ENCODE assay signal across 21 mouse cellular contexts in genomic region chr3:96838996-96839645, GRCm38 (mm10). TPM values are rescaled to one million over a fixed set of nuclear protein-coding genes. Genes with fewer than 3 reads are reported as not detected.
DNase-seq lines count a peak whose midpoint lies in the region; ATAC-seq and TF ChIP-seq lines count a peak whose summit lies in the region.
"Had no signal": no experiment of that assay in that cellular context is flagged by ENCODE, and none has a peak within 500 bp of the region (broad histone marks: within the 10 kb centered on the region; RNA-seq: fewer than 3 reads in every experiment).

No protein-coding gene starts in this region.

- no peaks in the 10 kb centered on the region for H3K9me3 ChIP-seq in intestine, embryonic 15.5 days
- H3K9me3 ChIP-seq in kidney, embryonic 14.5 days (ENCODE audit: control insufficient read depth, low read length) = no peaks in the 10 kb centered on the region
- H3K9me3 ChIP-seq: embryonic facial prominence, embryonic 13.5 days; hindbrain, embryonic 13.5 days; lung, embryonic 15.5 days had no signal

- in situ Hi-C loops in Patski (cut with MboI; ENCODE audit: low pct_unique_long_range_greater_than_20kb) = no loop called here

- H3K4me1 ChIP-seq in intestine, embryonic 15.5 days (replicated peaks) = no peaks in the 10 kb centered on the region
- H3K4me1 ChIP-seq in kidney, embryonic 14.5 days (ENCODE audit: control insufficient read depth, insufficient read depth, low read length) = no peaks in the 10 kb centered on the region; the same call in 1 of the 2 replicates
- H3K4me1 ChIP-seq: embryonic facial prominence, embryonic 13.5 days; hindbrain, embryonic 13.5 days; lung, embryonic 15.5 days had no signal

- no peak overlapping the region for H3K4me3 ChIP-seq in intestine, embryonic 15.5 days (replicated peaks)
- no peak overlapping the region for H3K4me3 ChIP-seq in kidney, embryonic 14.5 days (ENCODE audit: low read length)
- no peak overlapping the region for H3K4me3 ChIP-seq in layer of hippocampus, adult 2 months
- H3K4me3 ChIP-seq: embryonic facial prominence, embryonic 13.5 days; hindbrain, embryonic 13.5 days; lung, embryonic 15.5 days had no signal

- no peak overlapping the region for H3K4me2 ChIP-seq in intestine, embryonic 15.5 days (replicated peaks)
- H3K4me2 ChIP-seq in kidney, embryonic 14.5 days (replicated peaks; ENCODE audit: low read depth, low read length) = no peak overlapping the region
- H3K4me2 ChIP-seq: embryonic facial prominence, embryonic 13.5 days; heart, embryonic 11.5 days; hindbrain, embryonic 13.5 days; lung, embryonic 15.5 days had no signal

- H3K27ac ChIP-seq in intestine, embryonic 15.5 days = no peak overlapping the region
- peak overlapping the region; percentile 56 for H3K27ac ChIP-seq in kidney, embryonic 14.5 days (ENCODE audit: low read depth, low read length)
- H3K27ac ChIP-seq in layer of hippocampus, adult 2 months = no peak overlapping the region
- H3K27ac ChIP-seq: embryonic facial prominence, embryonic 13.5 days; hindbrain, embryonic 13.5 days; lung, embryonic 15.5 days had no signal

- DNase-seq in Patski (ENCODE audit: low read depth, low spot score) = peak; percentile 51
- DNase-seq in kidney, postnatal 4 days = peak; percentile 37 to 57
- no peak for DNase-seq in layer of hippocampus, adult 2 months (ENCODE audit: low spot score in 2 of 2)
- no peak for DNase-seq in lung, adult 18-20 months
- DNase-seq: adrenal gland, postnatal 10 days; cerebellum, postnatal 14 days; heart, postnatal 10 days; right cerebral cortex, postnatal 25 days; thymus, adult 2 months had no signal

- POLR2A ChIA-PET in Patski (lab: Charles Lee) = no interaction called here

- no peak for TF ChIP-seq CTCF in Patski (IDR thresholded peaks at IDR 0.05)
- TF ChIP-seq CTCF in layer of hippocampus, adult 2 months (conservative IDR thresholded peaks at IDR 0.05) = no peak

- no peaks in the 10 kb centered on the region for H3K27me3 ChIP-seq in Patski
- no peaks in the 10 kb centered on the region for H3K27me3 ChIP-seq in intestine, embryonic 15.5 days (replicated peaks)
- H3K27me3 ChIP-seq in kidney, embryonic 14.5 days (ENCODE audit: control insufficient read depth, insufficient read depth, low read length) = no peaks in the 10 kb centered on the region
- H3K27me3 ChIP-seq: embryonic facial prominence, embryonic 13.5 days; hindbrain, embryonic 13.5 days; lung, embryonic 15.5 days had no signal

- no peak overlapping the region for H3K9ac ChIP-seq in intestine, embryonic 15.5 days
- no peak overlapping the region for H3K9ac ChIP-seq in kidney, embryonic 14.5 days (ENCODE audit: low read depth, low read length)
- H3K9ac ChIP-seq: embryonic facial prominence, embryonic 13.5 days; hindbrain, embryonic 13.5 days; lung, embryonic 15.5 days had no signal

- ATAC-seq in Patski = peak; percentile 84
- ATAC-seq in intestine, embryonic 15.5 days = peak; percentile 87
- peak; percentile 82 for ATAC-seq in kidney, embryonic 14.5 days (ENCODE audit: low FRiP score, low TSS enrichment)
- ATAC-seq in inflammation-experienced regulatory T-cells, adult 6 months = no peak

- CTCF ChIA-PET in Patski (lab: Charles Lee) = interaction anchor here (1.0 to 1.3 kb wide), 3 partner anchors 12 to 29 kb away, joined by 3 to 4 read pairs (median 3); no protein-coding TSS in a partner anchor

- WGBS in intestine, embryonic 15.5 days = 61% methylated on average over 7 of the region's 7 CpGs
- 46% methylated on average over 7 of the region's 7 CpGs for WGBS in kidney, embryonic 14.5 days

- no peaks in the 10 kb centered on the region for H3K36me3 ChIP-seq in intestine, embryonic 15.5 days
- no peaks in the 10 kb centered on the region for H3K36me3 ChIP-seq in kidney, embryonic 14.5 days (ENCODE audit: control insufficient read depth, insufficient read depth, low read length)
- H3K36me3 ChIP-seq: embryonic facial prominence, embryonic 13.5 days; hindbrain, embryonic 13.5 days; lung, embryonic 15.5 days had no signal

RNA-seq across cellular contexts. Expression of gene Cd160, which starts 10.0 kb away (rescaled TPM):
- 0.19 TPM for polyA plus RNA-seq in Patski (2021)
- polyA plus RNA-seq in intestine, embryonic 15.5 days (2015; fragmentation: Nextera tagmentation; extraction: Ambion mirVana) = 1.1 and 1.4 TPM in 2 replicates
- 0.08 and 0.17 TPM in 2 replicates for polyA plus RNA-seq in kidney, embryonic 14.5 days (2014; fragmentation: Nextera tagmentation; extraction: Ambion mirVana)
- polyA plus RNA-seq in inflammation-experienced regulatory T-cells, adult 6 months (2017; shearing (Covaris generic)) = 10 to 100 TPM; 50.8 to 77.5 (median 75.0) TPM
- not detected for total RNA-seq in layer of hippocampus, adult 2 months (2021)
- total RNA-seq: gastrocnemius, adult 18-20 months; gastrocnemius, postnatal 4 days; heart, postnatal 10 days; layer of hippocampus, postnatal 25 days; left cerebral cortex, postnatal 14 days; midbrain, postnatal 0 days had no signal

RNA-seq across cellular contexts. Expression of gene Pdzk1, which starts 10.0 kb away (rescaled TPM):
- polyA plus RNA-seq in Patski (2021) = 0.24 TPM
- polyA plus RNA-seq in intestine, embryonic 15.5 days (2015; fragmentation: Nextera tagmentation; extraction: Ambion mirVana) = 16.0 and 19.9 TPM in 2 replicates
- polyA plus RNA-seq in kidney, embryonic 14.5 days (2014; fragmentation: Nextera tagmentation; extraction: Ambion mirVana) = 36.0 and 63.3 TPM in 2 replicates
- polyA plus RNA-seq in inflammation-experienced regulatory T-cells, adult 6 months (2017; shearing (Covaris generic)) = under 1 TPM in 1 of 3 experiments, not detected in 2; 0.94 TPM
- under 1 TPM in 1 of 2 experiments, not detected in 1; 0.33 TPM for total RNA-seq in layer of hippocampus, adult 2 months (2021)
- total RNA-seq: left cerebral cortex, postnatal 14 days had no signal
- polyA plus RNA-seq: embryonic facial prominence, embryonic 13.5 days; hindbrain, embryonic 13.5 days had no signal

Comparison
In these comparisons a context has a peak if more than half of its experiments do, and no peak if none do; other contexts are left out.
1. DNase-seq: peak in Patski (single experiment) and kidney, postnatal 4 days (2 of 2); none in layer of hippocampus, adult 2 months (0 of 2) and lung, adult 18-20 months (0 of 2).
2. RNA of gene Cd160, which starts 10.0 kb away (polyA plus RNA-seq): 50.8 to 77.5 TPM in inflammation-experienced regulatory T-cells, adult 6 months; 1.1 to 1.4 TPM in intestine, embryonic 15.5 days, 0.19 TPM in Patski (single experiment) and 0.08 to 0.17 TPM in kidney, embryonic 14.5 days; every median in the first group is over 10 times any median in the second.